Mouse (Mus musculus) kidney, postnatal 0 days (tissue): Measurements from ENCODE around the gene Mycbp2. TPM values are rescaled to one million over a fixed set of nuclear protein-coding genes. Genes with fewer than 3 reads are reported as not detected.

ENCODE experiments used
- ATAC-seq: fragments of 200-750 bp; cut with Nextera tagmentation; replicated peaks from 2 replicates; pipeline ENCODE4 v1.8.0; 2017; ENCODE audit warnings: low read depth, moderate number of reproducible peaks, moderate TSS enrichment, moderate library complexity; ENCODE audit not compliant: low FRiP score
- DNase-seq: peaks from one replicate; pipeline ENCODE4 v3.0.0-alpha.2; 2016; ENCODE audit warnings: low spot score
- H3K27ac ChIP-seq: fragments of 300-500 bp; sonication (generic); 2 replicates; pipeline ENCODE4 v1.5.1; 2014; ENCODE audit warnings: mild to moderate bottlenecking
- H3K27me3 ChIP-seq: fragments of 300-500 bp; sonication (generic); 2 replicates; pipeline ENCODE4 v1.6.1; 2014; ENCODE audit warnings: low read length, mixed read lengths; ENCODE audit not compliant: insufficient read depth
- H3K36me3 ChIP-seq: fragments of 300-500 bp; sonication (generic); 2 replicates; pipeline ENCODE4 v1.6.1; 2014; ENCODE audit warnings: low read length, mixed read lengths; ENCODE audit not compliant: insufficient read depth
- H3K4me1 ChIP-seq: fragments of 300-500 bp; sonication (generic); replicated peaks from 2 replicates; pipeline ENCODE4 v1.6.1; 2014; ENCODE audit warnings: antibody characterized with exemption, low read length, mixed read lengths; ENCODE audit not compliant: insufficient read depth
- H3K4me2 ChIP-seq: fragments of 300-500 bp; sonication (generic); 2 replicates; pipeline ENCODE4 v1.6.1; 2014; ENCODE audit warnings: mild to moderate bottlenecking, low read length, moderate library complexity, mixed read lengths
- H3K4me3 ChIP-seq: fragments of 300-500 bp; sonication (generic); replicated peaks from 2 replicates; pipeline ENCODE4 v1.5.1; 2014; ENCODE audit warnings: low read depth, low read length
- H3K9ac ChIP-seq: fragments of 300-500 bp; sonication (generic); 2 replicates; pipeline ENCODE4 v1.6.1; 2014; ENCODE audit warnings: low read depth, low read length
- H3K9me3 ChIP-seq: fragments of 300-500 bp; sonication (generic); replicated peaks from 2 replicates; pipeline ENCODE4 v1.6.1; 2016; ENCODE audit warnings: low read length, inconsistent platforms, mixed read lengths
- CTCF ChIP-seq: IDR thresholded peaks from 2 replicates; pipeline ENCODE4 v1.5.1; 2016; ENCODE audit warnings: antibody characterized with exemption, low read depth, mild to moderate bottlenecking, moderate library complexity
- WGBS: fragments of 180-500 bp; shearing (Covaris S2); extraction: QIAGEN DNeasy Blood & Tissue Kit; methylation state at CpG from one replicate; pipeline ENCODE4 v1.1.7; 2014; 5-methylcytosine and 5-hydroxymethylcytosine counted together
- polyA plus RNA-seq: library from polyadenylated mRNA; unstranded; fragments of >200 nt; fragmentation: Nextera tagmentation; extraction: Ambion mirVana; gene quantifications from 2 replicates; pipeline ENCODE4 v1.2.1, GENCODE M21; 2015

Gene Mycbp2
- polyA plus RNA-seq: 18.8 and 19.2 TPM in 2 replicates

GRCm38 (mm10) chr14:103346729-103347505, at the start of gene Mycbp2:
Gene Mycbp2, minus strand, starts transcription at chr14:103346814.
- Histone ChIP-seq H3K4me2 (peak within 1 kb of the TSS; percentile 89), H3K27ac (peak within 1 kb of the TSS; percentile 88), H3K27me3 (no peaks in the 10 kb centered on the region), H3K36me3 (no peaks in the 10 kb centered on the region), H3K4me1 (peaks cover 11% of the 10 kb centered on the region), H3K4me3 (peak within 1 kb of the TSS; percentile 87), H3K9me3 (no peaks in the 10 kb centered on the region), H3K9ac (peak within 1 kb of the TSS; percentile 80)
- peak; percentile 96 for DNase-seq
- TF ChIP-seq CTCF: peak; percentile 5; the same call in 1 of the 2 replicates
- WGBS: 5% methylated on average over 40 of the region's 41 CpGs
- ATAC-seq: peak; percentile 99

GRCm38 (mm10) chr14:103392391-103392790, 45.8 kb upstream of the Mycbp2 start:
- H3K9ac ChIP-seq: no peak overlapping the region
- ATAC-seq: no peak
- no peak for TF ChIP-seq CTCF

GRCm38 (mm10) chr14:103387431-103387830, 40.8 kb upstream of the Mycbp2 start:
- H3K9ac ChIP-seq: no peak overlapping the region
- no peaks in the 10 kb centered on the region for H3K27me3 ChIP-seq
- no peak for DNase-seq
- H3K9me3 ChIP-seq: no peaks in the 10 kb centered on the region
- no peak overlapping the region for H3K4me2 ChIP-seq
- 80% methylated on average over 4 of the region's 4 CpGs for WGBS
- TF ChIP-seq CTCF: no peak
- H3K27ac ChIP-seq: no peak overlapping the region
- H3K36me3 ChIP-seq: no peaks in the 10 kb centered on the region
- no peak overlapping the region for H3K4me3 ChIP-seq
- ATAC-seq: no peak
- H3K4me1 ChIP-seq: no peaks in the 10 kb centered on the region

More at GRCm38 (mm10) chr14:103392391-103392790, 45.8 kb upstream of the Mycbp2 start:
- no peak for DNase-seq
- no peak overlapping the region for H3K4me3 ChIP-seq
- H3K9me3 ChIP-seq: no peaks in the 10 kb centered on the region
- no peaks in the 10 kb centered on the region for H3K4me1 ChIP-seq
- no peak overlapping the region for H3K27ac ChIP-seq
- no peak overlapping the region for H3K4me2 ChIP-seq
- H3K27me3 ChIP-seq: no peaks in the 10 kb centered on the region
- no peaks in the 10 kb centered on the region for H3K36me3 ChIP-seq
- 82% methylated on average over 7 of the region's 7 CpGs for WGBS

GRCm38 (mm10) chr14:103386871-103387270, 40.3 kb upstream of the Mycbp2 start:
- Histone ChIP-seq H3K9me3 (no peaks in the 10 kb centered on the region), H3K9ac (no peak overlapping the region), H3K27me3 (no peaks in the 10 kb centered on the region), H3K4me3 (no peak overlapping the region), H3K27ac (no peak overlapping the region), H3K4me1 (no peaks in the 10 kb centered on the region), H3K36me3 (no peaks in the 10 kb centered on the region), H3K4me2 (no peak overlapping the region)
- no peak for ATAC-seq
- 80% methylated on average over 8 of the region's 8 CpGs for WGBS
- TF ChIP-seq CTCF: no peak
- DNase-seq: no peak

GRCm38 (mm10) chr14:103385084-103385610, 38.5 kb upstream of the Mycbp2 start:
- WGBS: 79% methylated on average over 13 of the region's 13 CpGs
- Histone ChIP-seq H3K9ac (no peak overlapping the region), H3K4me3 (no peak overlapping the region), H3K4me1 (no peaks in the 10 kb centered on the region), H3K4me2 (no peak overlapping the region), H3K27me3 (no peaks in the 10 kb centered on the region), H3K9me3 (no peaks in the 10 kb centered on the region), H3K27ac (no peak overlapping the region), H3K36me3 (no peaks in the 10 kb centered on the region)
- ATAC-seq: no peak
- no peak for TF ChIP-seq CTCF
- no peak for DNase-seq

GRCm38 (mm10) chr14:103378703-103379102, 32.1 kb upstream of the Mycbp2 start:
- no peaks in the 10 kb centered on the region for H3K4me1 ChIP-seq
- no peak overlapping the region for H3K4me2 ChIP-seq
- ATAC-seq (no peak), DNase-seq (no peak)
- TF ChIP-seq CTCF: no peak
- no peak overlapping the region for H3K9ac ChIP-seq
- no peak overlapping the region for H3K27ac ChIP-seq
- no peak overlapping the region for H3K4me3 ChIP-seq
- WGBS: 76% methylated on average over 3 of the region's 3 CpGs
- H3K27me3 ChIP-seq: no peaks in the 10 kb centered on the region
- no peaks in the 10 kb centered on the region for H3K9me3 ChIP-seq
- H3K36me3 ChIP-seq: no peaks in the 10 kb centered on the region
